Mouse (Mus musculus) Patski (cell line): Measurements from ENCODE around the gene Card10. TPM values are rescaled to one million over a fixed set of nuclear protein-coding genes. Genes with fewer than 3 reads are reported as not detected.
A peak's percentile ranks its signal among the peaks of the same experiment; 100 is the strongest.
"Not testable (repeated sequence)": the region's sequence is repeated elsewhere in the genome, so short reads cannot be mapped to it uniquely, and the experiment has no call there.

Experiments used
- ATAC-seq: fragments of 100-300 bp; one replicate; pipeline ENCODE4 v1.8.0; 2021
- CTCF ChIA-PET: fragments of 350-600 bp; sonication (Branson Sonifier 250); formaldehyde crosslinking; loops from one replicate; lab custom pipeline; 2022; ENCODE audit warnings: inconsistent platforms; lab: Charles Lee
- POLR2A ChIA-PET: fragments of 350-600 bp; sonication (Branson Sonifier 250); formaldehyde crosslinking; loops from one replicate; lab custom pipeline; 2022; ENCODE audit warnings: antibody characterized with exemption, inconsistent platforms; lab: Charles Lee
- DNase-seq: peaks from one replicate; pipeline ENCODE4 v3.0.0-alpha.2; 2011; ENCODE audit warnings: low read depth, low spot score
- H3K27me3 ChIP-seq: fragments of 371-371 bp; one replicate; pipeline ENCODE4 v1.5.1; 2021
- CTCF ChIP-seq: fragments of 100-300 bp; IDR thresholded peaks from one replicate; pipeline ENCODE4 v1.5.1; 2021
- in situ Hi-C: fragments of 300-500 bp; cut with MboI; formaldehyde crosslinking; loops from 3 replicates; pipeline ENCODE4 v1.11.1; 2018; ENCODE audit warnings: low pct_unique_long_range_greater_than_20kb, mixed read lengths
- polyA plus RNA-seq: library from polyadenylated mRNA; unstranded; gene quantifications from one replicate; pipeline ENCODE4 v1.2.3, GENCODE M21; 2021

Gene Card10
- 22.6 TPM for polyA plus RNA-seq

GRCm38 (mm10) chr15:78802776-78803391 is at the start of gene Card10:
Card10 (minus strand) TSS chr15:78803042.
- ChIA-PET CTCF (no interaction called here), POLR2A (interaction anchor here (1.1 to 1.5 kb wide), 2 partner anchors 32 to 42 kb away, joined by 3 read pairs; no protein-coding TSS in a partner anchor)
- in situ Hi-C loops: no loop called here
- ATAC-seq: peak; percentile 34
- H3K27me3 ChIP-seq: peaks cover 3% of the 10 kb centered on the region
- no peak for DNase-seq
- no peak for TF ChIP-seq CTCF

- in situ Hi-C loops: no loop called here
Measured at GRCm38 (mm10) chr15:78851505-78852153, 48.8 kb upstream of the Card10 start.

GRCm38 (mm10) chr15:78850944-78851343 is 48.1 kb upstream of the Card10 start:
- no peaks in the 10 kb centered on the region for H3K27me3 ChIP-seq
- in situ Hi-C loops: no loop called here
- DNase-seq: no peak

More at GRCm38 (mm10) chr15:78851505-78852153, 48.8 kb upstream of the Card10 start:
- ChIA-PET CTCF (interaction anchor here (1.9 to 15.7 kb wide), 3 partner anchors 17 to 23 kb away, joined by 4 to 144 read pairs (median 7); no protein-coding TSS in a partner anchor), POLR2A (interaction anchor here (1.7 kb wide), 1 partner anchor 22 kb away, joined by 3 read pairs; no protein-coding TSS in a partner anchor)
- no peaks in the 10 kb centered on the region for H3K27me3 ChIP-seq
- TF ChIP-seq CTCF: no peak
- ATAC-seq (peak; percentile 56), DNase-seq (no peak)

GRCm38 (mm10) chr15:78850059-78850824 is 47.4 kb upstream of the Card10 start:
- ChIA-PET POLR2A (interaction anchor here (1.0 to 2.8 kb wide), 2 partner anchors 16 to 23 kb away, joined by 6 to 11 read pairs; no protein-coding TSS in a partner anchor), CTCF (interaction anchor here (1.2 to 15.7 kb wide), 2 partner anchors 19 to 21 kb away, joined by 4 to 144 read pairs; no protein-coding TSS in a partner anchor)
- no peaks in the 10 kb centered on the region for H3K27me3 ChIP-seq
- ATAC-seq: no peak
- no peak for DNase-seq
- TF ChIP-seq CTCF: no peak
- in situ Hi-C loops: no loop called here

More at GRCm38 (mm10) chr15:78850944-78851343, 48.1 kb upstream of the Card10 start:
- CTCF ChIA-PET: interaction anchor here (15.7 kb wide), 1 partner anchor 22 kb away, joined by 144 read pairs; no protein-coding TSS in a partner anchor
- TF ChIP-seq CTCF: no peak
- no peak for ATAC-seq
- POLR2A ChIA-PET: interaction anchor here (2.8 kb wide), 1 partner anchor 17 kb away, joined by 11 read pairs; no protein-coding TSS in a partner anchor

- POLR2A ChIA-PET: interaction anchor here (1.0 to 2.8 kb wide), 2 partner anchors 16 to 22 kb away, joined by 6 to 11 read pairs; no protein-coding TSS in a partner anchor
- no peak for ATAC-seq
Measured at GRCm38 (mm10) chr15:78849485-78849884, 46.6 kb upstream of the Card10 start.

GRCm38 (mm10) chr15:78848467-78848866 is 45.6 kb upstream of the Card10 start:
- ChIA-PET POLR2A (interaction anchor here (1.3 to 2.8 kb wide), 3 partner anchors 15 to 37 kb away, joined by 5 to 14 read pairs (median 11); no protein-coding TSS in a partner anchor), CTCF (interaction anchor here (1.1 to 15.7 kb wide), 2 partner anchors 9 to 19 kb away, joined by 3 to 144 read pairs; no protein-coding TSS in a partner anchor)
- DNase-seq (no peak), ATAC-seq (no peak)
- no peak for TF ChIP-seq CTCF
- H3K27me3 ChIP-seq: no peaks in the 10 kb centered on the region
- in situ Hi-C loops: no loop called here

More at GRCm38 (mm10) chr15:78849485-78849884, 46.6 kb upstream of the Card10 start:
- in situ Hi-C loops: no loop called here
- CTCF ChIA-PET: interaction anchor here (1.2 to 15.7 kb wide), 2 partner anchors 20 kb away, joined by 4 to 144 read pairs; no protein-coding TSS in a partner anchor
- DNase-seq: no peak
- no peaks in the 10 kb centered on the region for H3K27me3 ChIP-seq
- TF ChIP-seq CTCF: no peak

- H3K27me3 ChIP-seq, DNase-seq, in situ Hi-C loops, ATAC-seq: not testable (repeated sequence)
- CTCF ChIA-PET: interaction anchor here (15.7 kb wide), 1 partner anchor 18 kb away, joined by 144 read pairs; no protein-coding TSS in a partner anchor
- POLR2A ChIA-PET: interaction anchor here (0.6 to 2.6 kb wide), 4 partner anchors 12 to 51 kb away, joined by 3 to 14 read pairs (median 5); no protein-coding TSS in a partner anchor
Measured at GRCm38 (mm10) chr15:78846805-78847204, 44.0 kb upstream of the Card10 start.

- ATAC-seq: no peak
- TF ChIP-seq CTCF: no peak
- ChIA-PET POLR2A (interaction anchor here (1.7 to 2.7 kb wide), 3 partner anchors 13 to 19 kb away, joined by 6 to 27 read pairs (median 14); no protein-coding TSS in a partner anchor), CTCF (interaction anchor here (15.7 kb wide), 1 partner anchor 17 kb away, joined by 144 read pairs; no protein-coding TSS in a partner anchor)
- in situ Hi-C loops: no loop called here
- no peak for DNase-seq
- no peaks in the 10 kb centered on the region for H3K27me3 ChIP-seq
Measured at GRCm38 (mm10) chr15:78846352-78846751, 43.5 kb upstream of the Card10 start.

- ATAC-seq: no peak
- CTCF ChIA-PET: interaction anchor here (1.1 to 15.7 kb wide), 3 partner anchors 9 to 23 kb away, joined by 3 to 144 read pairs (median 4); no protein-coding TSS in a partner anchor
- POLR2A ChIA-PET: interaction anchor here (0.6 to 2.7 kb wide), 3 partner anchors 13 to 38 kb away, joined by 3 to 27 read pairs (median 5); partner anchors contain the start of gene Gga1
- in situ Hi-C loops: no loop called here
- no peak for TF ChIP-seq CTCF
- DNase-seq: no peak
- H3K27me3 ChIP-seq: no peaks in the 10 kb centered on the region
Measured at GRCm38 (mm10) chr15:78845867-78846266, 43.0 kb upstream of the Card10 start.
